Mouse (Mus musculus) bone marrow macrophage, adult 2 months (primary cell): Measurements from ENCODE around the gene Dab1.

Source experiments
- CTCF ChIP-seq: IDR thresholded peaks from 2 replicates; pipeline ENCODE4 v1.5.1; 2012; ENCODE audit warnings: low read depth, mild to moderate bottlenecking, low read length, moderate library complexity
- POLR2A ChIP-seq: IDR thresholded peaks from 2 replicates; pipeline ENCODE4 v1.6.1; 2012; ENCODE audit warnings: mild to moderate bottlenecking, low read depth, low read length, borderline replicate concordance

- TF ChIP-seq CTCF (no peak), POLR2A (no peak)
These were observed 780.1 kb downstream of the Dab1 start for GRCm38 (mm10) chr4:104399106-104399730.
